Comparison of ENCODE assay signal across 18 mouse cellular contexts in genomic region chr13:11490766-11491165, GRCm38 (mm10).
A peak's percentile ranks its signal among the peaks of the same experiment; 100 is the strongest.
DNase-seq lines count a peak whose midpoint lies in the region; TF ChIP-seq lines count a peak whose summit lies in the region.
"Had no signal": no experiment of that assay in that cellular context is flagged by ENCODE, and none has a peak within 500 bp of the region (broad histone marks: within the 10 kb centered on the region; RNA-seq: fewer than 3 reads in every experiment).

No protein-coding gene starts in this region.

- DNase-seq in heart, adult 11 months: peak; percentile 46
- no peak for DNase-seq in heart, adult 8-10 months (ENCODE audit: low spot score)
- DNase-seq in lung, postnatal 25 days (ENCODE audit: low spot score): no peak
- DNase-seq in thymus, postnatal 14 days: no peak
- DNase-seq: adrenal gland, adult 8-10 months; adrenal gland, postnatal 14 days; adrenal gland, postnatal 36 days; cerebellum, adult 11 months; cerebellum, adult 2 months; cerebellum, adult 9-10 months; cerebellum, postnatal 10 days; cerebellum, postnatal 25 days; forebrain, postnatal 0 days had no signal

- no peak overlapping the region for H3K4me3 ChIP-seq in bone marrow macrophage, adult 2 months (ENCODE audit: insufficient read depth, low read length)
- H3K4me3 ChIP-seq: embryonic facial prominence, embryonic 10.5 days; embryonic facial prominence, embryonic 12.5 days; forebrain, embryonic 13.5 days; forebrain, embryonic 15.5 days had no signal

- H3K27ac ChIP-seq in bone marrow macrophage, adult 2 months (ENCODE audit: insufficient read depth, low read depth, low read length): peak overlapping the region; percentile 63
- H3K27ac ChIP-seq: embryonic facial prominence, embryonic 10.5 days; embryonic facial prominence, embryonic 12.5 days; forebrain, embryonic 13.5 days; forebrain, embryonic 15.5 days had no signal

- no peak for TF ChIP-seq POLR2A in bone marrow macrophage, adult 2 months (IDR thresholded peaks at IDR 0.05; ENCODE audit: borderline replicate concordance, low read depth, low read length)

- peaks cover 4% of the 10 kb centered on the region; the same call in 1 of the 2 replicates for H3K4me1 ChIP-seq in bone marrow macrophage, adult 2 months (ENCODE audit: control insufficient read depth, insufficient read depth, low read length)
- H3K4me1 ChIP-seq: embryonic facial prominence, embryonic 10.5 days; embryonic facial prominence, embryonic 12.5 days; forebrain, embryonic 13.5 days; forebrain, embryonic 15.5 days had no signal

- TF ChIP-seq CTCF in bone marrow macrophage, adult 2 months (IDR thresholded peaks at IDR 0.05; ENCODE audit: low read depth, low read length): no peak
